Comparison of ENCODE assay signal across 27 mouse cellular contexts in the genomic region with DNA sequence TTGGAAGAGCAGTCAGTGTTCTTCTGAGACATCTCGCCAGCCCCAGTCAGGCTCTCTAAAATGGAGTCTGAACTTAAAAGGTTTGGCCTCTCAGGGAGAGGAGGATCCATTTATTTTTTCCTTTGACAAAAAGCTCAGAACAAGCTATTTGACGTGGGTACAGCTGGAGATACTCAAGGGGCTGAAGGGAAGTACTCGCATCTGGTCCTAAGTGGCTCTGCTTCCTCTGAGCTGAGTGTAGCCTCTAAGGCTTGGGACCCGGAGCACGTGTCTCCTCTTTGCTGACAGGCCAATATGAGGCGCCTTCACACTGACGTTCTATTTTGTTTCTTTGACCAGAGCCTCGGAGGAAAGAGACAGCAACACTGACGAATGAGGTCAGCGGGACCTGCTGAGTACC. TPM values are rescaled to one million over a fixed set of nuclear protein-coding genes. Genes with fewer than 3 reads are reported as not detected.
DNase-seq lines count a peak whose midpoint lies in the region; ATAC-seq and TF ChIP-seq lines count a peak whose summit lies in the region.
"Had no signal": no experiment of that assay in that cellular context is flagged by ENCODE, and none has a peak within 500 bp of the region (broad histone marks: within the 10 kb centered on the region; RNA-seq: fewer than 3 reads in every experiment).

No protein-coding gene starts in this region.

- 38% methylated on average over 10 of the region's 10 CpGs for WGBS in lung, embryonic 14.5 days
- WGBS in intestine, embryonic 16.5 days: 41% methylated on average over 10 of the region's 10 CpGs

- H3K4me3 ChIP-seq in lung, embryonic 14.5 days (ENCODE audit: low read depth, low read length): no peak overlapping the region
- no peak overlapping the region for H3K4me3 ChIP-seq in intestine, embryonic 16.5 days (ENCODE audit: low read length)
- H3K4me3 ChIP-seq: embryonic facial prominence, embryonic 13.5 days; embryonic facial prominence, embryonic 15.5 days; erythroblast, embryonic 14.5 days; forebrain, embryonic 10.5 days; forebrain, embryonic 12.5 days had no signal

- no peak overlapping the region for H3K27ac ChIP-seq in lung, embryonic 14.5 days (ENCODE audit: low read depth)
- no peak overlapping the region for H3K27ac ChIP-seq in intestine, embryonic 16.5 days (ENCODE audit: low read length)
- H3K27ac ChIP-seq: embryonic facial prominence, embryonic 13.5 days; embryonic facial prominence, embryonic 15.5 days; forebrain, embryonic 10.5 days; forebrain, embryonic 12.5 days had no signal

- peak; percentile 40; the same call in 1 of the 2 replicates for ATAC-seq in lung, embryonic 14.5 days (ENCODE audit: insufficient read depth)
- peak; percentile 37; the same call in 1 of the 2 replicates for ATAC-seq in intestine, embryonic 16.5 days
- ATAC-seq: CD4-positive, CD25-positive, alpha-beta regulatory T cell, adult 4 months; forebrain, embryonic 14.5 days; forebrain, embryonic 16.5 days had no signal

- no peaks in the 10 kb centered on the region for H3K27me3 ChIP-seq in lung, embryonic 14.5 days (ENCODE audit: insufficient read depth, low read length)
- H3K27me3 ChIP-seq in intestine, embryonic 16.5 days (replicated peaks; ENCODE audit: control insufficient read depth, insufficient read depth, low read length): no peaks in the 10 kb centered on the region; the same call in 1 of the 2 replicates
- H3K27me3 ChIP-seq: CH12.LX; embryonic facial prominence, embryonic 15.5 days had no signal

- H3K9ac ChIP-seq in lung, embryonic 14.5 days: no peak overlapping the region
- H3K9ac ChIP-seq in intestine, embryonic 16.5 days (ENCODE audit: low read depth, low read length): no peak overlapping the region
- H3K9ac ChIP-seq: embryonic facial prominence, embryonic 13.5 days; embryonic facial prominence, embryonic 15.5 days; forebrain, embryonic 12.5 days had no signal

- H3K36me3 ChIP-seq in lung, embryonic 14.5 days (ENCODE audit: insufficient read depth): no peaks in the 10 kb centered on the region
- no peaks in the 10 kb centered on the region for H3K36me3 ChIP-seq in intestine, embryonic 16.5 days (ENCODE audit: control insufficient read depth, insufficient read depth, low read length)
- H3K36me3 ChIP-seq: embryonic facial prominence, embryonic 13.5 days; embryonic facial prominence, embryonic 15.5 days; forebrain, embryonic 10.5 days; forebrain, embryonic 12.5 days had no signal

- DNase-seq in heart, adult 11 months: peak; percentile 76
- no peak for DNase-seq in heart, postnatal 4 days
- peak; percentile 18 for DNase-seq in lung, embryonic 14.5 days
- DNase-seq in lung, postnatal 36 days: no peak
- no peak for DNase-seq in MN1 (ENCODE audit: low spot score)
- DNase-seq: adrenal gland, adult 2 months; adrenal gland, postnatal 10 days; adrenal gland, postnatal 25 days; B cell, adult 2 months; cerebellum, adult 11 months; cerebellum, adult 18-20 months; cerebellum, adult 8-10 months; cerebellum, adult 9-11 months; cerebellum, postnatal 14 days; cerebellum, postnatal 36 days; embryo, embryonic 11 days had no signal

- H3K4me2 ChIP-seq in lung, embryonic 14.5 days: no peak overlapping the region
- H3K4me2 ChIP-seq in intestine, embryonic 16.5 days (ENCODE audit: low read depth, low read length): no peak overlapping the region
- H3K4me2 ChIP-seq: embryonic facial prominence, embryonic 13.5 days; embryonic facial prominence, embryonic 15.5 days; forebrain, embryonic 12.5 days had no signal

- H3K9me3 ChIP-seq in lung, embryonic 14.5 days (ENCODE audit: low read depth, low read length): no peaks in the 10 kb centered on the region
- no peaks in the 10 kb centered on the region for H3K9me3 ChIP-seq in intestine, embryonic 16.5 days (ENCODE audit: control insufficient read depth, low read length)
- H3K9me3 ChIP-seq: embryonic facial prominence, embryonic 13.5 days; embryonic facial prominence, embryonic 15.5 days; forebrain, embryonic 10.5 days; forebrain, embryonic 12.5 days; G1E had no signal

- no peaks in the 10 kb centered on the region for H3K4me1 ChIP-seq in lung, embryonic 14.5 days (ENCODE audit: insufficient read depth)
- no peaks in the 10 kb centered on the region for H3K4me1 ChIP-seq in intestine, embryonic 16.5 days (ENCODE audit: control insufficient read depth, insufficient read depth, low read length)
- H3K4me1 ChIP-seq: embryonic facial prominence, embryonic 13.5 days; embryonic facial prominence, embryonic 15.5 days had no signal

- TF ChIP-seq CTCF in lung, embryonic 14.5 days (IDR thresholded peaks at IDR 0.05; ENCODE audit: low read depth): no peak

RNA-seq across cellular contexts. Expression of gene Rrm2, which starts 8.5 kb away (rescaled TPM):
- 100 to 1,000 TPM; 166 to 174 TPM for total RNA-seq in heart, postnatal 4 days (2021)
- 219 and 221 TPM in 2 replicates for polyA plus RNA-seq in lung, embryonic 14.5 days (2014; fragmentation: Nextera tagmentation; extraction: Ambion mirVana)
- polyA plus RNA-seq in intestine, embryonic 16.5 days (2015; fragmentation: Nextera tagmentation; extraction: Ambion mirVana): 122 and 147 TPM in 2 replicates

RNA-seq across cellular contexts. Expression of gene Cys1, which starts 18.0 kb away (rescaled TPM):
- 1 to 10 TPM; 2.8 to 3.4 TPM for total RNA-seq in heart, postnatal 4 days (2021)
- 1.3 and 2.4 TPM in 2 replicates for polyA plus RNA-seq in lung, embryonic 14.5 days (2014; fragmentation: Nextera tagmentation; extraction: Ambion mirVana)
- 1.4 and 2.1 TPM in 2 replicates for polyA plus RNA-seq in intestine, embryonic 16.5 days (2015; fragmentation: Nextera tagmentation; extraction: Ambion mirVana)
- total RNA-seq: CH12.LX, G1E had no signal
- polyA plus RNA-seq: CD4-positive, CD25-positive, alpha-beta regulatory T cell, adult 4 months; erythroblast, embryonic 14.5 days; G1E had no signal

RNA-seq across cellular contexts. Expression of gene Klf11, which starts 48.5 kb away (rescaled TPM):
- total RNA-seq in heart, postnatal 4 days (2021): 10 to 100 TPM; 32.6 to 35.8 TPM
- polyA plus RNA-seq in lung, embryonic 14.5 days (2014; fragmentation: Nextera tagmentation; extraction: Ambion mirVana): 12.3 and 13.4 TPM in 2 replicates
- 8.1 and 10.0 TPM in 2 replicates for polyA plus RNA-seq in intestine, embryonic 16.5 days (2015; fragmentation: Nextera tagmentation; extraction: Ambion mirVana)

Comparison
In these comparisons a context has a peak if more than half of its experiments do, and no peak if none do; other contexts are left out.
1. DNase-seq: peak in heart, adult 11 months (single experiment) and lung, embryonic 14.5 days (single experiment); none in heart, postnatal 4 days (single experiment), lung, postnatal 36 days (single experiment) and MN1 (single experiment).